Mouse (Mus musculus): ENCODE measurements around the gene Fermt1. TPM values are rescaled to one million over a fixed set of nuclear protein-coding genes. Genes with fewer than 3 reads are reported as not detected.
A peak's percentile ranks its signal among the peaks of the same experiment; 100 is the strongest.

Gene Fermt1
- polyA plus RNA-seq, 1 experiment from 2014 or later: 0.04 TPM

- no peak overlapping the region for H3K4me3 ChIP-seq
- H3K4me1 ChIP-seq (replicated peaks): no peaks in the 10 kb centered on the region
- no peak overlapping the region for H3K9ac ChIP-seq
- no peak overlapping the region for H3K4me2 ChIP-seq
- H3K9me3 ChIP-seq: no peaks in the 10 kb centered on the region
- WGBS: 80% methylated on average over 2 of the region's 2 CpGs
- ATAC-seq (ENCODE audit: low FRiP score, low read depth): no peak
- no peaks in the 10 kb centered on the region for H3K27me3 ChIP-seq
- H3K36me3 ChIP-seq: no peaks in the 10 kb centered on the region
- no peak overlapping the region for H3K27ac ChIP-seq (replicated peaks)
These were observed 40.7 kb downstream of the Fermt1 start for GRCm38 (mm10) chr2:132904961-132905360.

- 33% methylated on average over 3 of the region's 3 CpGs for WGBS
- no peak overlapping the region for H3K27ac ChIP-seq (replicated peaks)
- ATAC-seq (ENCODE audit: low FRiP score, low read depth): no peak
- no peaks in the 10 kb centered on the region for H3K4me1 ChIP-seq (replicated peaks)
- no peaks in the 10 kb centered on the region for H3K36me3 ChIP-seq
- no peaks in the 10 kb centered on the region for H3K9me3 ChIP-seq
- H3K9ac ChIP-seq: no peak overlapping the region
- no peaks in the 10 kb centered on the region for H3K27me3 ChIP-seq
- H3K4me3 ChIP-seq: no peak overlapping the region
- no peak overlapping the region for H3K4me2 ChIP-seq
These were observed 42.2 kb downstream of the Fermt1 start for GRCm38 (mm10) chr2:132903498-132903897.

GRCm38 (mm10) chr2:132902056-132902455 is 43.6 kb downstream of the Fermt1 start:
- no peak overlapping the region for H3K4me3 ChIP-seq
- no peaks in the 10 kb centered on the region for H3K36me3 ChIP-seq
- no peak overlapping the region for H3K9ac ChIP-seq
- H3K4me1 ChIP-seq (replicated peaks): no peaks in the 10 kb centered on the region
- H3K9me3 ChIP-seq: no peaks in the 10 kb centered on the region
- H3K27ac ChIP-seq (replicated peaks): no peak overlapping the region
- ATAC-seq (ENCODE audit: low FRiP score, low read depth): no peak
- WGBS: 48% methylated on average over 3 of the region's 4 CpGs
- no peak overlapping the region for H3K4me2 ChIP-seq
- H3K27me3 ChIP-seq: no peaks in the 10 kb centered on the region

- no peaks in the 10 kb centered on the region for H3K27me3 ChIP-seq
- no peak overlapping the region for H3K4me3 ChIP-seq
- H3K9me3 ChIP-seq: no peaks in the 10 kb centered on the region
- H3K27ac ChIP-seq (replicated peaks): no peak overlapping the region
- 70% methylated on average over 4 of the region's 4 CpGs for WGBS
- H3K4me1 ChIP-seq (replicated peaks): no peaks in the 10 kb centered on the region
- H3K9ac ChIP-seq: no peak overlapping the region
- no peaks in the 10 kb centered on the region for H3K36me3 ChIP-seq
- no peak for ATAC-seq (ENCODE audit: low FRiP score, low read depth)
- no peak overlapping the region for H3K4me2 ChIP-seq
These were observed 44.1 kb downstream of the Fermt1 start for GRCm38 (mm10) chr2:132901636-132902035.

GRCm38 (mm10) chr2:132900596-132900995 is 45.1 kb downstream of the Fermt1 start:
- Histone ChIP-seq H3K9ac (no peak overlapping the region), H3K36me3 (no peaks in the 10 kb centered on the region), H3K27me3 (no peaks in the 10 kb centered on the region), H3K4me1 (replicated peaks) (no peaks in the 10 kb centered on the region), H3K4me2 (no peak overlapping the region), H3K4me3 (no peak overlapping the region), H3K27ac (replicated peaks) (no peak overlapping the region), H3K9me3 (no peaks in the 10 kb centered on the region)
- WGBS: 96% methylated on average over 1 of the region's 1 CpGs
- no peak for ATAC-seq (ENCODE audit: low FRiP score, low read depth)

- 80% methylated on average over 1 of the region's 1 CpGs for WGBS
- H3K4me3 ChIP-seq: no peak overlapping the region
- ATAC-seq (ENCODE audit: low FRiP score, low read depth): no peak
- H3K4me1 ChIP-seq (replicated peaks): no peaks in the 10 kb centered on the region
- no peak overlapping the region for H3K4me2 ChIP-seq
- H3K27me3 ChIP-seq: no peaks in the 10 kb centered on the region
- no peak overlapping the region for H3K9ac ChIP-seq
- H3K27ac ChIP-seq (replicated peaks): no peak overlapping the region
- no peaks in the 10 kb centered on the region for H3K36me3 ChIP-seq
- H3K9me3 ChIP-seq: no peaks in the 10 kb centered on the region
These were observed 47.5 kb downstream of the Fermt1 start for GRCm38 (mm10) chr2:132898211-132898610.

- ATAC-seq (ENCODE audit: low FRiP score, low read depth): no peak
- WGBS: 82% methylated on average over 5 of the region's 5 CpGs
- Histone ChIP-seq H3K4me3 (no peak overlapping the region), H3K9me3 (no peaks in the 10 kb centered on the region), H3K36me3 (no peaks in the 10 kb centered on the region), H3K27ac (replicated peaks) (no peak overlapping the region), H3K9ac (no peak overlapping the region), H3K4me2 (no peak overlapping the region), H3K27me3 (no peaks in the 10 kb centered on the region), H3K4me1 (replicated peaks) (no peaks in the 10 kb centered on the region)
These were observed 51.9 kb downstream of the Fermt1 start for GRCm38 (mm10) chr2:132893826-132894225.

GRCm38 (mm10) chr2:132885312-132885711 is 60.4 kb downstream of the Fermt1 start:
- Histone ChIP-seq H3K4me2 (no peak overlapping the region), H3K9me3 (no peaks in the 10 kb centered on the region), H3K27ac (replicated peaks) (no peak overlapping the region), H3K36me3 (no peaks in the 10 kb centered on the region), H3K9ac (no peak overlapping the region), H3K4me1 (replicated peaks) (peaks cover 3% of the 10 kb centered on the region), H3K27me3 (peaks cover 17% of the 10 kb centered on the region), H3K4me3 (no peak overlapping the region)
- 91% methylated on average over 7 of the region's 7 CpGs for WGBS
- no peak for ATAC-seq (ENCODE audit: low FRiP score, low read depth)

- no peak overlapping the region for H3K9ac ChIP-seq
- H3K27ac ChIP-seq (replicated peaks): no peak overlapping the region
- no peak overlapping the region for H3K4me2 ChIP-seq
- H3K36me3 ChIP-seq: no peaks in the 10 kb centered on the region
- WGBS: 81% methylated on average over 8 of the region's 8 CpGs
- peaks cover 11% of the 10 kb centered on the region for H3K4me1 ChIP-seq (replicated peaks)
- peaks cover 18% of the 10 kb centered on the region for H3K27me3 ChIP-seq
- no peak for ATAC-seq (ENCODE audit: low FRiP score, low read depth)
- no peaks in the 10 kb centered on the region for H3K9me3 ChIP-seq
- no peak overlapping the region for H3K4me3 ChIP-seq
These were observed 61.3 kb downstream of the Fermt1 start for GRCm38 (mm10) chr2:132884303-132884967.

- Histone ChIP-seq H3K9ac (peak within 1 kb of the TSS; percentile 54; the same call in 1 of the 2 replicates), H3K27me3 (peaks cover 39% of the 10 kb centered on the region), H3K9me3 (no peaks in the 10 kb centered on the region), H3K4me2 (peak within 1 kb of the TSS; percentile 82), H3K27ac (replicated peaks) (no peak within 1 kb of the TSS), H3K4me1 (replicated peaks) (peaks cover 19% of the 10 kb centered on the region), H3K4me3 (peak within 1 kb of the TSS; percentile 56), H3K36me3 (no peaks in the 10 kb centered on the region)
- WGBS: 7% methylated on average over 12 of the region's 12 CpGs
- no peak for ATAC-seq (ENCODE audit: low FRiP score, low read depth)
These were observed 64.7 kb downstream of the Fermt1 start, which contains the start of gene Lrrn4 for GRCm38 (mm10) chr2:132880844-132881645. Gene Lrrn4, minus strand, starts transcription at chr2:132880891.

GRCm38 (mm10) chr2:132879261-132880044 is 66.3 kb downstream of the Fermt1 start:
- peak overlapping the region; percentile 54 for H3K9ac ChIP-seq
- peaks cover 19% of the 10 kb centered on the region for H3K4me1 ChIP-seq (replicated peaks)
- peaks cover 39% of the 10 kb centered on the region for H3K27me3 ChIP-seq
- H3K36me3 ChIP-seq: no peaks in the 10 kb centered on the region
- peak overlapping the region; percentile 56 for H3K4me3 ChIP-seq
- H3K9me3 ChIP-seq: no peaks in the 10 kb centered on the region
- ATAC-seq (ENCODE audit: low FRiP score, low read depth): peak; percentile 90
- H3K27ac ChIP-seq (replicated peaks): no peak overlapping the region
- under 1% methylated on average over 58 of the region's 58 CpGs for WGBS
- peak overlapping the region; percentile 82 for H3K4me2 ChIP-seq

GRCm38 (mm10) chr2:132876991-132877390 is 68.7 kb downstream of the Fermt1 start:
- 77% methylated on average over 1 of the region's 1 CpGs for WGBS
- Histone ChIP-seq H3K27ac (replicated peaks) (no peak overlapping the region), H3K27me3 (peaks cover 38% of the 10 kb centered on the region), H3K4me3 (no peak overlapping the region), H3K9ac (no peak overlapping the region), H3K4me2 (no peak overlapping the region), H3K36me3 (no peaks in the 10 kb centered on the region), H3K9me3 (no peaks in the 10 kb centered on the region), H3K4me1 (replicated peaks) (peaks cover 19% of the 10 kb centered on the region)
- ATAC-seq (ENCODE audit: low FRiP score, low read depth): no peak
